Mouse (Mus musculus): ENCODE measurements around the gene Snx29. TPM values are rescaled to one million over a fixed set of nuclear protein-coding genes. Genes with fewer than 3 reads are reported as not detected.
"Not testable (repeated sequence)": the region's sequence is repeated elsewhere in the genome, so short reads cannot be mapped to it uniquely, and the experiment has no call there.

Gene Snx29
- polyA plus RNA-seq, 2 experiments = 1.9 TPM

GRCm38 (mm10) chr16:11359919-11360318 lies 37.2 kb downstream of the Snx29 start:
- TF ChIP-seq CTCF (IDR thresholded peaks at IDR 0.05; ENCODE audit: low read depth) (no peak), EP300 (IDR thresholded peaks at IDR 0.05; ENCODE audit: low read depth) (no peak)
- no peak overlapping the region for H3K27ac ChIP-seq
- H3K4me1 ChIP-seq (replicated peaks; ENCODE audit: control insufficient read depth in 2 of 2, insufficient read depth in 2 of 2, low read length in 1 of 2) = no peaks in the 10 kb centered on the region
- H3K27me3 ChIP-seq (ENCODE audit: control insufficient read depth, insufficient read depth, low read length) = no peaks in the 10 kb centered on the region
- DNase-seq (ENCODE audit: low read depth in 3 of 3, low spot score in 3 of 3) (no peak), ATAC-seq (ENCODE audit: insufficient read depth) (no peak)
- H3K4me2 ChIP-seq (ENCODE audit: low read depth) = no peak overlapping the region
- no peak overlapping the region for H3K4me3 ChIP-seq (ENCODE audit: insufficient read depth in 1 of 2, low read depth in 2 of 2, low read length in 2 of 2)
- 68% methylated on average over 10 of the region's 10 CpGs for WGBS (ENCODE audit: insufficient replicate concordance)
- no peaks in the 10 kb centered on the region for H3K9me3 ChIP-seq (ENCODE audit: control insufficient read depth, low read length)
- no peaks in the 10 kb centered on the region for H3K36me3 ChIP-seq (replicated peaks; ENCODE audit: control insufficient read depth, insufficient read depth, low read depth)
- H3K9ac ChIP-seq (replicated peaks) = no peak overlapping the region

- WGBS (ENCODE audit: insufficient replicate concordance) = 82% methylated on average over 2 of the region's 2 CpGs
- H3K4me1 ChIP-seq (replicated peaks; ENCODE audit: control insufficient read depth in 2 of 2, insufficient read depth in 2 of 2, low read length in 1 of 2); H3K9me3 ChIP-seq (ENCODE audit: control insufficient read depth, low read length); H3K36me3 ChIP-seq (replicated peaks; ENCODE audit: control insufficient read depth, insufficient read depth, low read depth); DNase-seq (ENCODE audit: low read depth in 3 of 3, low spot score in 3 of 3); H3K4me3 ChIP-seq (ENCODE audit: insufficient read depth in 1 of 2, low read depth in 2 of 2, low read length in 2 of 2); H3K4me2 ChIP-seq (ENCODE audit: low read depth); H3K27me3 ChIP-seq (ENCODE audit: control insufficient read depth, insufficient read depth, low read length); H3K9ac ChIP-seq (replicated peaks); H3K27ac ChIP-seq; ATAC-seq (ENCODE audit: insufficient read depth): not testable (repeated sequence)
Observed at GRCm38 (mm10) chr16:11360576-11360975, 37.9 kb downstream of the Snx29 start.

DNA sequence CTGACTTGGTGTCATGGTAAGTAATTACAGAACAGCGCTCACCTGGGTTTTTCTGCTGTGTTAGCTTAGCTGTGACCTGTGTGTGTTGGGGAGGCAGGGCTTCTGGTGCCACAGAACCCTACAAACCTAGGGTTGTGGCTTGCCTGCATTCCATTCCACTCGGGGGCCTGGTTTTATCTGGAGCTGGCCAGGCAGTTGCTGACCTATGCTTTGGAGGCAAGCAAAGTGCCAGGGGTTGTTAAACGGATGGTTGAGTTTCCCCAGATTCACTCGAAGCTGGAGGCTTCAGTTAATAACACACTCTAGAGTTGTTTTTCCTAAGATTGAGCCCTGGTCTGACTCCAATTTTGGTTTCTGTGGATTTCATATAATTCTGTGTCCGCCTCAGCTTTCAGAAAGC lies 42.9 kb downstream of the Snx29 start:
- DNase-seq (ENCODE audit: low read depth in 3 of 3, low spot score in 3 of 3) (no peak), ATAC-seq (ENCODE audit: insufficient read depth) (no peak)
- TF ChIP-seq CTCF (IDR thresholded peaks at IDR 0.05; ENCODE audit: low read depth) (no peak), EP300 (IDR thresholded peaks at IDR 0.05; ENCODE audit: low read depth) (no peak)
- Histone ChIP-seq H3K27ac (no peak overlapping the region), H3K27me3 (ENCODE audit: control insufficient read depth, insufficient read depth, low read length) (no peaks in the 10 kb centered on the region), H3K9me3 (ENCODE audit: control insufficient read depth, low read length) (no peaks in the 10 kb centered on the region), H3K4me1 (replicated peaks; ENCODE audit: control insufficient read depth in 2 of 2, insufficient read depth in 2 of 2, low read length in 1 of 2) (peaks cover 8 to 13% of the 10 kb centered on the region in 2 experiments), H3K36me3 (replicated peaks; ENCODE audit: control insufficient read depth, insufficient read depth, low read depth) (no peaks in the 10 kb centered on the region), H3K4me2 (ENCODE audit: low read depth) (no peak overlapping the region), H3K4me3 (ENCODE audit: insufficient read depth in 1 of 2, low read depth in 2 of 2, low read length in 2 of 2) (no peak overlapping the region), H3K9ac (replicated peaks) (no peak overlapping the region)
- WGBS (ENCODE audit: insufficient replicate concordance) = 58% methylated on average over 5 of the region's 5 CpGs

- Histone ChIP-seq H3K9ac (replicated peaks) (no peak overlapping the region), H3K27me3 (ENCODE audit: control insufficient read depth, insufficient read depth, low read length) (no peaks in the 10 kb centered on the region), H3K27ac (no peak overlapping the region), H3K4me2 (ENCODE audit: low read depth) (no peak overlapping the region), H3K36me3 (replicated peaks; ENCODE audit: control insufficient read depth, insufficient read depth, low read depth) (no peaks in the 10 kb centered on the region), H3K9me3 (ENCODE audit: control insufficient read depth, low read length) (no peaks in the 10 kb centered on the region), H3K4me1 (replicated peaks; ENCODE audit: control insufficient read depth in 2 of 2, insufficient read depth in 2 of 2, low read length in 1 of 2) (peaks cover 8 to 13% of the 10 kb centered on the region in 2 experiments), H3K4me3 (ENCODE audit: insufficient read depth in 1 of 2, low read depth in 2 of 2, low read length in 2 of 2) (no peak overlapping the region)
- no peak for TF ChIP-seq EP300 (IDR thresholded peaks at IDR 0.05; ENCODE audit: low read depth)
- TF ChIP-seq CTCF (IDR thresholded peaks at IDR 0.05; ENCODE audit: low read depth) = no peak
- DNase-seq (ENCODE audit: low read depth in 3 of 3, low spot score in 3 of 3) = no peak
- ATAC-seq (ENCODE audit: insufficient read depth) = no peak
- WGBS (ENCODE audit: insufficient replicate concordance) = 34% methylated on average over 1 of the region's 1 CpGs
Observed at GRCm38 (mm10) chr16:11366851-11367250, 44.1 kb downstream of the Snx29 start.

DNA sequence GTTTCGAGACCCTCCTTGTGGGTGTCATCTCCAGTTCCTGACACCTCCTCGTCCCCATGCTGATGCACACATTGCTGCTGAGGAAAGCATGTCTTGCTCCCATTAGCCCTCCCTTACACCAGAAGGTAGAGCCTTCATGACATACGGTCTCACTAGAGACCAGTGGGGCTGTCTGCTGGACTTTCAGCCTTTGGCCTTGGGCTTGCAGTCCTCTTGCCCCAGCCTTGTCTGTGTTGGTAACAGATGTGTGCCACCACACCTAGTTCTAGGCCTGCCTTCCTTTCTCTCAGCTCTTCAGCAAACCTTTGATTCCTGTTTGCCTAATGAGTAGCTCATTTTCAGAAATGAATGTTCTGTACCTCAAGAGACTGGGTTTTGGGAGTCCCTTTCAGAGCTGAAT lies 45.7 kb downstream of the Snx29 start:
- Histone ChIP-seq H3K27ac (no peak overlapping the region), H3K4me3 (ENCODE audit: insufficient read depth in 1 of 2, low read depth in 2 of 2, low read length in 2 of 2) (no peak overlapping the region), H3K4me2 (ENCODE audit: low read depth) (no peak overlapping the region), H3K4me1 (replicated peaks; ENCODE audit: control insufficient read depth in 2 of 2, insufficient read depth in 2 of 2, low read length in 1 of 2) (peaks cover 8 to 13% of the 10 kb centered on the region in 2 experiments), H3K27me3 (ENCODE audit: control insufficient read depth, insufficient read depth, low read length) (no peaks in the 10 kb centered on the region), H3K9ac (replicated peaks) (no peak overlapping the region), H3K36me3 (replicated peaks; ENCODE audit: control insufficient read depth, insufficient read depth, low read depth) (no peaks in the 10 kb centered on the region), H3K9me3 (ENCODE audit: control insufficient read depth, low read length) (no peaks in the 10 kb centered on the region)
- TF ChIP-seq EP300 (IDR thresholded peaks at IDR 0.05; ENCODE audit: low read depth) (no peak), CTCF (IDR thresholded peaks at IDR 0.05; ENCODE audit: low read depth) (no peak)
- DNase-seq (ENCODE audit: low read depth in 3 of 3, low spot score in 3 of 3) = no peak
- WGBS (ENCODE audit: insufficient replicate concordance) = 66% methylated on average over 3 of the region's 3 CpGs
- ATAC-seq (ENCODE audit: insufficient read depth) = no peak

Data from liver, embryonic 14.5 days (tissue).